Mouse (Mus musculus): ENCODE measurements around the gene Atxn7l1.
A peak's percentile ranks its signal among the peaks of the same experiment; 100 is the strongest.

Gene Atxn7l1

GRCm38 (mm10) chr12:33225978-33226377, 78.5 kb downstream of the Atxn7l1 start:
- no peak for DNase-seq (ENCODE audit: low spot score in 2 of 2)

GRCm38 (mm10) chr12:33226596-33226995, 79.1 kb downstream of the Atxn7l1 start:
- DNase-seq (ENCODE audit: low spot score in 2 of 2), result no peak

- DNase-seq (ENCODE audit: low spot score in 2 of 2), result no peak
Observed at GRCm38 (mm10) chr12:33235314-33235713, 87.8 kb downstream of the Atxn7l1 start.

- no peak for DNase-seq (ENCODE audit: low spot score in 2 of 2)
Observed at GRCm38 (mm10) chr12:33235771-33236323, 88.4 kb downstream of the Atxn7l1 start.

GRCm38 (mm10) chr12:33236344-33237049, 89.0 kb downstream of the Atxn7l1 start:
- no peak for DNase-seq (ENCODE audit: low spot score in 2 of 2)

GRCm38 (mm10) chr12:33237108-33237507, 89.6 kb downstream of the Atxn7l1 start:
- no peak for DNase-seq (ENCODE audit: low spot score in 2 of 2)

- DNase-seq (ENCODE audit: low spot score in 2 of 2), result no peak
Observed at GRCm38 (mm10) chr12:33242679-33243078, 95.2 kb downstream of the Atxn7l1 start.

GRCm38 (mm10) chr12:33244132-33244875, 96.8 kb downstream of the Atxn7l1 start:
- no peak for DNase-seq (ENCODE audit: low spot score in 2 of 2)

- no peak for DNase-seq (ENCODE audit: low spot score in 2 of 2)
Observed at GRCm38 (mm10) chr12:33245455-33245854, 98.0 kb downstream of the Atxn7l1 start.

- no peak for DNase-seq (ENCODE audit: low spot score in 2 of 2)
Observed at GRCm38 (mm10) chr12:33246878-33247277, 99.4 kb downstream of the Atxn7l1 start.

GRCm38 (mm10) chr12:33250197-33250596, 102.7 kb downstream of the Atxn7l1 start:
- DNase-seq (ENCODE audit: low spot score in 2 of 2), result no peak

- no peak for DNase-seq (ENCODE audit: low spot score in 2 of 2)
Observed at GRCm38 (mm10) chr12:33251399-33251798, 103.9 kb downstream of the Atxn7l1 start.

GRCm38 (mm10) chr12:33252621-33253020, 105.1 kb downstream of the Atxn7l1 start:
- no peak for DNase-seq (ENCODE audit: low spot score in 2 of 2)

GRCm38 (mm10) chr12:33253206-33253605, 105.7 kb downstream of the Atxn7l1 start:
- DNase-seq (ENCODE audit: low spot score in 2 of 2), result no peak

GRCm38 (mm10) chr12:33255256-33255655, 107.8 kb downstream of the Atxn7l1 start:
- DNase-seq (ENCODE audit: low spot score in 2 of 2), result no peak

GRCm38 (mm10) chr12:33256426-33256825, 108.9 kb downstream of the Atxn7l1 start:
- DNase-seq (ENCODE audit: low spot score in 2 of 2), result no peak

- DNase-seq (ENCODE audit: low spot score in 2 of 2), result no peak
Observed at GRCm38 (mm10) chr12:33258995-33259529, 111.6 kb downstream of the Atxn7l1 start.

- DNase-seq (ENCODE audit: low spot score in 2 of 2), result no peak
Observed at GRCm38 (mm10) chr12:33260575-33260974, 113.1 kb downstream of the Atxn7l1 start.

- no peak for DNase-seq (ENCODE audit: low spot score in 2 of 2)
Observed at GRCm38 (mm10) chr12:33265877-33266276, 118.4 kb downstream of the Atxn7l1 start.

GRCm38 (mm10) chr12:33267965-33268364, 120.5 kb downstream of the Atxn7l1 start:
- DNase-seq (ENCODE audit: low spot score in 2 of 2), result no peak

- peak; percentile 74 to 84 for DNase-seq (ENCODE audit: low spot score in 2 of 2)
Observed at GRCm38 (mm10) chr12:33269743-33270142, 122.2 kb downstream of the Atxn7l1 start.

- DNase-seq (ENCODE audit: low spot score in 2 of 2), result no peak
Observed at GRCm38 (mm10) chr12:33271865-33272264, 124.4 kb downstream of the Atxn7l1 start.

- no peak for DNase-seq (ENCODE audit: low spot score in 2 of 2)
Observed at GRCm38 (mm10) chr12:33272441-33272840, 124.9 kb downstream of the Atxn7l1 start.

All from spleen, postnatal 10 days (tissue).